8 mouse cellular contexts compared by ENCODE assay signal in the genomic region with DNA sequence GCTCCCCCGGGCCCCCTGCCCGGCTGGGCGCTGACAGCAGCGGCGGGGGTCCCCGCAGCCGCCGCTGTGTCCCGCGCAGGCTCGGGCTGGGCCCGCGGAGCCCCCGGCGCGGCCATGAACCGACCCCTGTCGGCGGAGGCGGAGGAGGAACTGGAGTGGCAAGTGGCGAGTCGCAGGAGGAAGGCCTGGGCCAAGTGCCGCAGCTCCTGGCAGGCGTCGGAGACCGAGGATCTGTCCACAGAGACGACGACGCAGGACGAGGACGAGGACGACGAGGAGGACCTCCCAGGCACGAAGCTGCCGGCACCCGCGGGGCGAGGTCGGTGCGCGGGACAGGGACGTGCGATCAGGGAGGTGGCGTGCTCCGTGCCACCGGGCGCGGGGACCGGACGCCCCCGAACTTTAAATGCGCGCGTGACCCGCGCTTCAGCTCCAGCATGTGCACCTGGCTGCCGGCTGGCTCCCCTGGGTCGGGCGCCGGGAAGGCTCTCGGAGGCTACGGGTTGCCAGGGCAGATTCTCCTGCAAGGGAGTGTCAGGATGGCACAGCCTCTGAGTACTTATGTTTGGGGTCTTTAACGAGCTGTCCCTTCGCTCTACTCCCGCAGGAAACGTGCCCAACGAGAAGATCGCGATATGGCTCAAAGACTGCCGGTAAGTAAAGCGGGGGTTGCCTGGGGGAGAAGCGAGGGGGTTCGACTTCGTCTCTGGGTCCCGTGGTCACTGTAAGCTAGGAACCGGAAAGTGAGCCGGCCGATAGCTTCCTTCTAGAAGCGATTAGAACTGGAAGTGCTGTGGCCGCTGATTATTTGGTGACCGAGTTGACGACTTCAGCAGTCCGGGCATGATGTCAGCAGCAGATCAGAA. TPM values are rescaled to one million over a fixed set of nuclear protein-coding genes. Genes with fewer than 3 reads are reported as not detected.
A peak's percentile ranks its signal among the peaks of the same experiment; 100 is the strongest.
DNase-seq lines count a peak whose midpoint lies in the region; ATAC-seq and TF ChIP-seq lines count a peak whose summit lies in the region.

No protein-coding gene starts in this region.

- no peaks in the 10 kb centered on the region for H3K36me3 ChIP-seq in ES-E14 (ENCODE audit: control insufficient read depth, insufficient read depth, low read length, poor library complexity, severe bottlenecking)
- no peaks in the 10 kb centered on the region for H3K36me3 ChIP-seq in forebrain, embryonic 12.5 days (replicated peaks)
- no peaks in the 10 kb centered on the region for H3K36me3 ChIP-seq in neural tube, embryonic 14.5 days (ENCODE audit: control insufficient read depth, insufficient read depth, low read length)

- H3K27ac ChIP-seq in ES-E14 (ENCODE audit: insufficient read depth, low read depth, low read length, poor library complexity, severe bottlenecking) = no peak overlapping the region
- peak overlapping the region; percentile 42; the same call in 1 of the 2 replicates for H3K27ac ChIP-seq in forebrain, embryonic 12.5 days
- peak overlapping the region; percentile 76 for H3K27ac ChIP-seq in neural tube, embryonic 14.5 days (ENCODE audit: low read depth, low read length)

- H3K27me3 ChIP-seq in forebrain, embryonic 12.5 days = no peaks in the 10 kb centered on the region
- H3K27me3 ChIP-seq in neural tube, embryonic 14.5 days (ENCODE audit: control insufficient read depth, insufficient read depth, low read length) = no peaks in the 10 kb centered on the region

- no peaks in the 10 kb centered on the region for H3K4me1 ChIP-seq in ES-E14 (ENCODE audit: control insufficient read depth in 2 of 2, insufficient read depth in 2 of 2, low read length in 2 of 2, poor library complexity in 1 of 2)
- peaks cover 12% of the 10 kb centered on the region for H3K4me1 ChIP-seq in forebrain, embryonic 12.5 days
- H3K4me1 ChIP-seq in neural tube, embryonic 14.5 days (ENCODE audit: control insufficient read depth, insufficient read depth, low read length) = peaks cover 8% of the 10 kb centered on the region; the same call in 1 of the 2 replicates

- intact Hi-C loops in heart, postnatal 10 days (cut with DNase I) = loop anchor here (2.0 to 5.0 kb wide), 2 partner anchors 63 to 137 kb away; no protein-coding TSS in a partner anchor

- no peaks in the 10 kb centered on the region for H3K9me3 ChIP-seq in ES-E14 (ENCODE audit: control insufficient read depth, insufficient read depth, low read depth, low read length)
- no peaks in the 10 kb centered on the region for H3K9me3 ChIP-seq in forebrain, embryonic 12.5 days
- no peaks in the 10 kb centered on the region for H3K9me3 ChIP-seq in neural tube, embryonic 14.5 days (ENCODE audit: control insufficient read depth, low read length)

- DNase-seq in ES-E14 (ENCODE audit: low read depth, low spot score) = peak; percentile 33
- DNase-seq in c-Kit-positive CD71-positive TER-119-negative erythroid progenitor cells, embryonic 14.5 days (ENCODE audit: low read depth) = peak; percentile 34
- DNase-seq in heart, postnatal 10 days = peak; percentile 84 to 85
- DNase-seq in kidney, postnatal 4 days = peak; percentile 76 to 87
- DNase-seq in lung, adult 18-20 months = peak; percentile 72 to 75
- DNase-seq in testis, postnatal 14 days (ENCODE audit: low spot score) = peak; percentile 76

- in situ Hi-C loops in ES-E14 (cut with MboI; ENCODE audit: low sequenced_read_pairs in 2 of 2, unreplicated experiment in 2 of 2) = no loop called here

- peak overlapping the region; percentile 78 for H3K9ac ChIP-seq in ES-E14 (ENCODE audit: insufficient read depth, low read depth, low read length, poor library complexity, severe bottlenecking)
- H3K9ac ChIP-seq in forebrain, embryonic 12.5 days = peak overlapping the region; percentile 78
- peak overlapping the region; percentile 80 for H3K9ac ChIP-seq in neural tube, embryonic 14.5 days (replicated peaks; ENCODE audit: low read depth, low read length)

- H3K4me2 ChIP-seq in forebrain, embryonic 12.5 days = peak overlapping the region; percentile 92
- H3K4me2 ChIP-seq in neural tube, embryonic 14.5 days (ENCODE audit: low read depth, low read length) = peak overlapping the region; percentile 88

- ATAC-seq in forebrain, embryonic 12.5 days (ENCODE audit: low FRiP score) = peak; percentile 88
- peak; percentile 89 for ATAC-seq in neural tube, embryonic 14.5 days (ENCODE audit: low read depth)

- peak overlapping the region; percentile 73 to 75 for H3K4me3 ChIP-seq in ES-E14 (ENCODE audit: insufficient read depth in 1 of 2, low read depth in 1 of 2, low read length in 2 of 2, poor library complexity in 1 of 2, severe bottlenecking in 1 of 2)
- peak overlapping the region; percentile 77 for H3K4me3 ChIP-seq in forebrain, embryonic 12.5 days (replicated peaks)
- H3K4me3 ChIP-seq in neural tube, embryonic 14.5 days (ENCODE audit: low read depth, low read length) = peak overlapping the region; percentile 90

- WGBS in forebrain, embryonic 12.5 days = 0% methylated on average over 80 of the region's 83 CpGs
- WGBS in neural tube, embryonic 14.5 days = under 1% methylated on average over 78 of the region's 83 CpGs

TF ChIP-seq in ES-E14, 5 proteins besides CTCF, POLR2A, EP300 and RAD21:
- TF ChIP-seq CHD2 (IDR thresholded peaks at IDR 0.05; ENCODE audit: low read depth, low read length) = peak; percentile 79; the same call in 1 of the 2 replicates
- TF ChIP-seq ZC3H11A (IDR thresholded peaks at IDR 0.05; ENCODE audit: borderline replicate concordance, low read depth, low read length) = no peak
- 0 out of 2 replicates have a peak, but pooled peaks have one; percentile 9 for TF ChIP-seq HCFC1 (IDR thresholded peaks at IDR 0.05; ENCODE audit: borderline replicate concordance, insufficient read depth, low read length)
TF ChIP-seq in ES-E14: peak in this region for 2.

RNA-seq across cellular contexts. Expression of a gene that starts 0.5 kb away (rescaled TPM):
- total RNA-seq in ES-E14 (2012; rRNA removed) = 12.1 and 14.6 TPM in 2 replicates
- polyA plus RNA-seq in forebrain, embryonic 12.5 days (2016; fragmentation: Nextera tagmentation; extraction: Ambion mirVana) = 4.6 and 4.9 TPM in 2 replicates
- total RNA-seq in heart, postnatal 10 days (2021) = 10 to 100 TPM; 27.1 to 28.4 TPM
- polyA plus RNA-seq in neural tube, embryonic 14.5 days (2014; fragmentation: Nextera tagmentation; extraction: Ambion mirVana) = 6.5 and 9.6 TPM in 2 replicates

Comparison
In these comparisons a context has a peak if more than half of its experiments do, and no peak if none do; other contexts are left out.
1. DNase-seq: peak in every context shown above with its lines; median percentile 84 in heart, postnatal 10 days; 82 in kidney, postnatal 4 days; 76 in testis, postnatal 14 days; 74 in lung, adult 18-20 months; 34 in c-Kit-positive CD71-positive TER-119-negative erythroid progenitor cells, embryonic 14.5 days; 33 in ES-E14.